ENCODE assay signal across 17 mouse cellular contexts in genomic region chr6:121068087-121068464, GRCm38 (mm10).
A peak's percentile ranks its signal among the peaks of the same experiment; 100 is the strongest.
DNase-seq lines count a peak whose midpoint lies in the region; ATAC-seq and TF ChIP-seq lines count a peak whose summit lies in the region.
"Had no signal": no experiment of that assay in that cellular context is flagged by ENCODE, and none has a peak within 500 bp of the region (broad histone marks: within the 10 kb centered on the region; RNA-seq: fewer than 3 reads in every experiment).

No protein-coding gene starts in this region.

- peak overlapping the region; percentile 60 for H3K27ac ChIP-seq in forebrain, embryonic 10.5 days
- H3K27ac ChIP-seq in forebrain, embryonic 13.5 days: no peak overlapping the region
- H3K27ac ChIP-seq in heart, embryonic 15.5 days: peak overlapping the region; percentile 80
- peak overlapping the region; percentile 10; the same call in 1 of the 2 replicates for H3K27ac ChIP-seq in left cerebral cortex, adult 2 months
- H3K27ac ChIP-seq in stomach, embryonic 15.5 days: 0 out of 2 replicates have a peak overlapping the region, but pooled peaks have one; percentile 2
- no peak overlapping the region for H3K27ac ChIP-seq in hindbrain, embryonic 14.5 days
- H3K27ac ChIP-seq: liver, embryonic 13.5 days; neural tube, embryonic 15.5 days had no signal

- no peak for DNase-seq in forebrain, embryonic 10.5 days (ENCODE audit: extremely low spot score, low spot score)
- no peak for DNase-seq in heart, postnatal 10 days
- DNase-seq in left cerebral cortex, adult 2 months (ENCODE audit: extremely low spot score in 1 of 2, low spot score in 2 of 2): no peak
- no peak for DNase-seq in left cerebral cortex, postnatal 4 days
- no peak for DNase-seq in hindbrain, embryonic 14.5 days (ENCODE audit: low spot score)
- DNase-seq: adrenal gland, postnatal 36 days; cerebellum, postnatal 36 days; gastrocnemius, postnatal 36 days; layer of hippocampus, postnatal 36 days; liver, embryonic 13.5 days; spleen, adult 18-20 months had no signal

- peaks cover 76% of the 10 kb centered on the region for H3K4me1 ChIP-seq in forebrain, embryonic 10.5 days
- H3K4me1 ChIP-seq in forebrain, embryonic 13.5 days: peaks cover 48% of the 10 kb centered on the region
- peaks cover 87% of the 10 kb centered on the region for H3K4me1 ChIP-seq in heart, embryonic 15.5 days (replicated peaks)
- peaks cover 28% of the 10 kb centered on the region for H3K4me1 ChIP-seq in stomach, embryonic 15.5 days
- H3K4me1 ChIP-seq in hindbrain, embryonic 14.5 days (replicated peaks; ENCODE audit: control insufficient read depth, insufficient read depth, low read length): peaks cover 37% of the 10 kb centered on the region

- H3K27me3 ChIP-seq in forebrain, embryonic 10.5 days (ENCODE audit: poor library complexity, severe bottlenecking): no peaks in the 10 kb centered on the region
- H3K27me3 ChIP-seq in forebrain, embryonic 13.5 days: no peaks in the 10 kb centered on the region
- H3K27me3 ChIP-seq in heart, embryonic 15.5 days: no peaks in the 10 kb centered on the region
- no peaks in the 10 kb centered on the region for H3K27me3 ChIP-seq in stomach, embryonic 15.5 days (replicated peaks)
- H3K27me3 ChIP-seq in hindbrain, embryonic 14.5 days (ENCODE audit: control insufficient read depth, insufficient read depth, low read length): no peaks in the 10 kb centered on the region
- H3K27me3 ChIP-seq: liver, embryonic 13.5 days; neural tube, embryonic 15.5 days had no signal

- H3K9ac ChIP-seq in forebrain, embryonic 13.5 days: no peak overlapping the region
- H3K9ac ChIP-seq in heart, embryonic 15.5 days: no peak overlapping the region
- no peak overlapping the region for H3K9ac ChIP-seq in stomach, embryonic 15.5 days
- H3K9ac ChIP-seq in hindbrain, embryonic 14.5 days: no peak overlapping the region
- H3K9ac ChIP-seq: liver, embryonic 13.5 days; neural tube, embryonic 15.5 days had no signal

- ATAC-seq in forebrain, embryonic 13.5 days: no peak
- no peak for ATAC-seq in heart, embryonic 15.5 days (replicated peaks; ENCODE audit: insufficient number of reproducible peaks, insufficient read depth, low FRiP score, low read depth)
- ATAC-seq in stomach, embryonic 15.5 days (ENCODE audit: insufficient read depth, low FRiP score, low read depth): no peak
- no peak for ATAC-seq in hindbrain, embryonic 14.5 days (ENCODE audit: low FRiP score)
- ATAC-seq: hindbrain, embryonic 16.5 days; lung, postnatal 0 days had no signal

- H3K4me3 ChIP-seq in forebrain, embryonic 10.5 days: no peak overlapping the region
- no peak overlapping the region for H3K4me3 ChIP-seq in forebrain, embryonic 13.5 days
- H3K4me3 ChIP-seq in heart, embryonic 15.5 days: no peak overlapping the region
- H3K4me3 ChIP-seq in left cerebral cortex, adult 2 months: no peak overlapping the region
- H3K4me3 ChIP-seq in stomach, embryonic 15.5 days (replicated peaks): no peak overlapping the region
- no peak overlapping the region for H3K4me3 ChIP-seq in hindbrain, embryonic 14.5 days (replicated peaks; ENCODE audit: low read length)
- H3K4me3 ChIP-seq: liver, embryonic 13.5 days; neural tube, embryonic 15.5 days had no signal

- no peaks in the 10 kb centered on the region for H3K36me3 ChIP-seq in forebrain, embryonic 10.5 days (replicated peaks)
- H3K36me3 ChIP-seq in forebrain, embryonic 13.5 days (ENCODE audit: poor library complexity, severe bottlenecking): no peaks in the 10 kb centered on the region
- no peaks in the 10 kb centered on the region for H3K36me3 ChIP-seq in heart, embryonic 15.5 days
- no peaks in the 10 kb centered on the region for H3K36me3 ChIP-seq in stomach, embryonic 15.5 days
- H3K36me3 ChIP-seq in hindbrain, embryonic 14.5 days (replicated peaks; ENCODE audit: control insufficient read depth, insufficient read depth): no peaks in the 10 kb centered on the region
- H3K36me3 ChIP-seq: neural tube, embryonic 15.5 days had no signal

- no peaks in the 10 kb centered on the region for H3K9me3 ChIP-seq in forebrain, embryonic 10.5 days
- no peaks in the 10 kb centered on the region for H3K9me3 ChIP-seq in forebrain, embryonic 13.5 days (replicated peaks)
- H3K9me3 ChIP-seq in heart, embryonic 15.5 days (replicated peaks): no peaks in the 10 kb centered on the region
- H3K9me3 ChIP-seq in stomach, embryonic 15.5 days: no peaks in the 10 kb centered on the region
- H3K9me3 ChIP-seq in hindbrain, embryonic 14.5 days (ENCODE audit: control insufficient read depth, low read length): no peaks in the 10 kb centered on the region
- H3K9me3 ChIP-seq: liver, embryonic 13.5 days; neural tube, embryonic 15.5 days had no signal

- H3K4me2 ChIP-seq in forebrain, embryonic 13.5 days: no peak overlapping the region
- H3K4me2 ChIP-seq in heart, embryonic 15.5 days: peak overlapping the region; percentile 24; the same call in 1 of the 2 replicates
- H3K4me2 ChIP-seq in stomach, embryonic 15.5 days: no peak overlapping the region
- no peak overlapping the region for H3K4me2 ChIP-seq in hindbrain, embryonic 14.5 days (replicated peaks)
- H3K4me2 ChIP-seq: liver, embryonic 13.5 days; neural tube, embryonic 15.5 days had no signal

- 90% methylated on average over 7 of the region's 7 CpGs for WGBS in forebrain, embryonic 10.5 days
- 90% methylated on average over 7 of the region's 7 CpGs for WGBS in forebrain, embryonic 13.5 days
- 58% methylated on average over 7 of the region's 7 CpGs for WGBS in heart, embryonic 15.5 days
- 74% methylated on average over 7 of the region's 7 CpGs for WGBS in stomach, embryonic 15.5 days
- 84% methylated on average over 7 of the region's 7 CpGs for WGBS in hindbrain, embryonic 14.5 days

- intact Hi-C loops in heart, postnatal 10 days (cut with DNase I): no loop called here
- intact Hi-C loops in left cerebral cortex, adult 2 months (cut with DNase I): no loop called here
- intact Hi-C loops in left cerebral cortex, postnatal 4 days (cut with DNase I): no loop called here

- no peak for TF ChIP-seq CTCF in left cerebral cortex, adult 2 months (IDR thresholded peaks at IDR 0.05)

Comparison
In these comparisons a context has a peak if more than half of its experiments do, and no peak if none do; other contexts are left out.
1. H3K27ac ChIP-seq: peak in forebrain, embryonic 10.5 days (single experiment), heart, embryonic 15.5 days (single experiment), left cerebral cortex, adult 2 months (single experiment) and stomach, embryonic 15.5 days (single experiment); none in forebrain, embryonic 13.5 days (single experiment) and hindbrain, embryonic 14.5 days (single experiment).